Mouse (Mus musculus): ENCODE measurements around the gene Gnat3. TPM values are rescaled to one million over a fixed set of nuclear protein-coding genes. Genes with fewer than 3 reads are reported as not detected.

Gnat3 gene
- polyA plus RNA-seq, 1 experiment from 2014 or later: not detected

DNA sequence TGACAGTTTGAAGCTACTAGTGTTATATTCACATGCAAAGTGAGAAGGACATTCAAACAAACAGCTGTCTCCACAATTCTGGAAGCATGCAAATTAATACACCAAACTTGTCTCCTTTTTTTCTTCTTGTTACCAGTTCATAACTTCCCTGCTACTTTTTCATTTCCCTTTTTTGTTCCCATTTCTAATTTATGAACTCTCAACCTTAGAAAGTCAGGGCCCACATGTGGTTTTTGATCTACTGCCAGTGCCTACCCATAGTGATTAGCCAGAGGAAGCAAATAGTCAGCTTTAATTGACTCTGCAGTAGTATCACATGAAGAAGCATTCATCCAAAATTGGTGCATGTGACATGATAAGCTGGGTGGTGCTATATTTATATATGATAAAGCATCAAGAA lies 44.7 kb downstream of the Gnat3 start:
- ATAC-seq (ENCODE audit: insufficient number of reproducible peaks, insufficient read depth, low FRiP score, low read depth): no peak
- H3K4me1 ChIP-seq (ENCODE audit: control insufficient read depth in 2 of 2, insufficient read depth in 2 of 2, low read length in 2 of 2): no peaks in the 10 kb centered on the region
- no peak overlapping the region for H3K4me2 ChIP-seq (ENCODE audit: low read length)
- no peaks in the 10 kb centered on the region for H3K9me3 ChIP-seq (ENCODE audit: control insufficient read depth, low read length)
- H3K27ac ChIP-seq (replicated peaks in 1 of 2; ENCODE audit: control insufficient read depth in 1 of 2, insufficient read depth in 1 of 2, low read depth in 2 of 2, low read length in 2 of 2): no peak overlapping the region
- no peak overlapping the region for H3K4me3 ChIP-seq (ENCODE audit: control insufficient read depth in 1 of 2, insufficient read depth in 1 of 2, low read depth in 1 of 2, low read length in 2 of 2)
- no peak overlapping the region for H3K9ac ChIP-seq (ENCODE audit: low read length)
- no peaks in the 10 kb centered on the region for H3K27me3 ChIP-seq (ENCODE audit: control insufficient read depth, insufficient read depth, low read length)
- no peaks in the 10 kb centered on the region for H3K36me3 ChIP-seq (ENCODE audit: control insufficient read depth, insufficient read depth, low read length)

DNA sequence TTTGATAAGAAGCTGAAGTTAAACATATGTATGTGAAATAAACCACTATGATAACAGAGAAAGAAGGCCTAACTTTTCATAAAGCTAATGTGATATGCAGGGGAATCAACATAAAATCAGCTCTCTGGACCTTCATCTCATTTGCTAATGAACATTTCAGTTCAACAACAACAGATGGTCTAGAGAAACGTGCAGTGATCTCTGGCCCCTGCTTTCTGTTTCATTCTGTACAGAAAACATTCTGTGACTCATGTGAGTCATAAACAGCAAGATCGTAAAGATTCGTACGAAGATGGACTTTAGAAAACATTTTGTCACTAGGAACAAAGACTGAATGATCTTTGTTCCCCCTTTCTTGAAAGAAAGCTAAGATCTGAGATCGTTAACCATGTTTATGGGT lies 48.0 kb downstream of the Gnat3 start:
- no peaks in the 10 kb centered on the region for H3K27me3 ChIP-seq (ENCODE audit: control insufficient read depth, insufficient read depth, low read length)
- H3K9me3 ChIP-seq (ENCODE audit: control insufficient read depth, low read length): no peaks in the 10 kb centered on the region
- H3K4me3 ChIP-seq (ENCODE audit: control insufficient read depth in 1 of 2, insufficient read depth in 1 of 2, low read depth in 1 of 2, low read length in 2 of 2): no peak overlapping the region
- 86% methylated on average over 5 of the region's 5 CpGs for WGBS
- H3K4me1 ChIP-seq (ENCODE audit: control insufficient read depth in 2 of 2, insufficient read depth in 2 of 2, low read length in 2 of 2): no peaks in the 10 kb centered on the region
- H3K27ac ChIP-seq (replicated peaks in 1 of 2; ENCODE audit: control insufficient read depth in 1 of 2, insufficient read depth in 1 of 2, low read depth in 2 of 2, low read length in 2 of 2): no peak overlapping the region
- no peak overlapping the region for H3K9ac ChIP-seq (ENCODE audit: low read length)
- ATAC-seq (ENCODE audit: insufficient number of reproducible peaks, insufficient read depth, low FRiP score, low read depth): no peak
- no peaks in the 10 kb centered on the region for H3K36me3 ChIP-seq (ENCODE audit: control insufficient read depth, insufficient read depth, low read length)
- no peak overlapping the region for H3K4me2 ChIP-seq (ENCODE audit: low read length)

- no peak overlapping the region for H3K4me2 ChIP-seq (ENCODE audit: low read length)
- no peaks in the 10 kb centered on the region for H3K27me3 ChIP-seq (ENCODE audit: control insufficient read depth, insufficient read depth, low read length)
- H3K27ac ChIP-seq (replicated peaks in 1 of 2; ENCODE audit: control insufficient read depth in 1 of 2, insufficient read depth in 1 of 2, low read depth in 2 of 2, low read length in 2 of 2): no peak overlapping the region
- no peak overlapping the region for H3K4me3 ChIP-seq (ENCODE audit: control insufficient read depth in 1 of 2, insufficient read depth in 1 of 2, low read depth in 1 of 2, low read length in 2 of 2)
- H3K36me3 ChIP-seq (ENCODE audit: control insufficient read depth, insufficient read depth, low read length): no peaks in the 10 kb centered on the region
- ATAC-seq (ENCODE audit: insufficient number of reproducible peaks, insufficient read depth, low FRiP score, low read depth): no peak
- no peak overlapping the region for H3K9ac ChIP-seq (ENCODE audit: low read length)
- 58% methylated on average over 2 of the region's 2 CpGs for WGBS
- no peaks in the 10 kb centered on the region for H3K9me3 ChIP-seq (ENCODE audit: control insufficient read depth, low read length)
- no peaks in the 10 kb centered on the region for H3K4me1 ChIP-seq (ENCODE audit: control insufficient read depth in 2 of 2, insufficient read depth in 2 of 2, low read length in 2 of 2)
Measured at GRCm38 (mm10) chr5:18013196-18013595, 50.8 kb downstream of the Gnat3 start.

GRCm38 (mm10) chr5:18014209-18014829 lies 52.0 kb downstream of the Gnat3 start:
- H3K4me1 ChIP-seq (ENCODE audit: control insufficient read depth in 2 of 2, insufficient read depth in 2 of 2, low read length in 2 of 2): no peaks in the 10 kb centered on the region
- no peak overlapping the region for H3K4me2 ChIP-seq (ENCODE audit: low read length)
- H3K4me3 ChIP-seq (ENCODE audit: control insufficient read depth in 1 of 2, insufficient read depth in 1 of 2, low read depth in 1 of 2, low read length in 2 of 2): no peak overlapping the region
- H3K9ac ChIP-seq (ENCODE audit: low read length): no peak overlapping the region
- ATAC-seq (ENCODE audit: insufficient number of reproducible peaks, insufficient read depth, low FRiP score, low read depth): no peak
- no peaks in the 10 kb centered on the region for H3K9me3 ChIP-seq (ENCODE audit: control insufficient read depth, low read length)
- H3K27ac ChIP-seq (replicated peaks in 1 of 2; ENCODE audit: control insufficient read depth in 1 of 2, insufficient read depth in 1 of 2, low read depth in 2 of 2, low read length in 2 of 2): no peak overlapping the region
- H3K36me3 ChIP-seq (ENCODE audit: control insufficient read depth, insufficient read depth, low read length): no peaks in the 10 kb centered on the region
- H3K27me3 ChIP-seq (ENCODE audit: control insufficient read depth, insufficient read depth, low read length): no peaks in the 10 kb centered on the region
- WGBS: 82% methylated on average over 4 of the region's 4 CpGs

- H3K4me1 ChIP-seq (ENCODE audit: control insufficient read depth in 2 of 2, insufficient read depth in 2 of 2, low read length in 2 of 2): no peaks in the 10 kb centered on the region
- H3K9ac ChIP-seq (ENCODE audit: low read length): no peak overlapping the region
- no peak overlapping the region for H3K27ac ChIP-seq (replicated peaks in 1 of 2; ENCODE audit: control insufficient read depth in 1 of 2, insufficient read depth in 1 of 2, low read depth in 2 of 2, low read length in 2 of 2)
- no peak for ATAC-seq (ENCODE audit: insufficient number of reproducible peaks, insufficient read depth, low FRiP score, low read depth)
- no peaks in the 10 kb centered on the region for H3K27me3 ChIP-seq (ENCODE audit: control insufficient read depth, insufficient read depth, low read length)
- H3K36me3 ChIP-seq (ENCODE audit: control insufficient read depth, insufficient read depth, low read length): no peaks in the 10 kb centered on the region
- H3K4me3 ChIP-seq (ENCODE audit: control insufficient read depth in 1 of 2, insufficient read depth in 1 of 2, low read depth in 1 of 2, low read length in 2 of 2): no peak overlapping the region
- H3K9me3 ChIP-seq (ENCODE audit: control insufficient read depth, low read length): no peaks in the 10 kb centered on the region
- H3K4me2 ChIP-seq (ENCODE audit: low read length): no peak overlapping the region
Measured at GRCm38 (mm10) chr5:18023347-18023746, 61.0 kb downstream of the Gnat3 start.

GRCm38 (mm10) chr5:18027531-18027930 lies 65.2 kb downstream of the Gnat3 start:
- Histone ChIP-seq H3K4me2 (ENCODE audit: low read length) (no peak overlapping the region), H3K4me1 (ENCODE audit: control insufficient read depth in 2 of 2, insufficient read depth in 2 of 2, low read length in 2 of 2) (no peaks in the 10 kb centered on the region), H3K9ac (ENCODE audit: low read length) (no peak overlapping the region), H3K27me3 (ENCODE audit: control insufficient read depth, insufficient read depth, low read length) (no peaks in the 10 kb centered on the region), H3K4me3 (ENCODE audit: control insufficient read depth in 1 of 2, insufficient read depth in 1 of 2, low read depth in 1 of 2, low read length in 2 of 2) (no peak overlapping the region), H3K9me3 (ENCODE audit: control insufficient read depth, low read length) (no peaks in the 10 kb centered on the region), H3K36me3 (ENCODE audit: control insufficient read depth, insufficient read depth, low read length) (no peaks in the 10 kb centered on the region), H3K27ac (replicated peaks in 1 of 2; ENCODE audit: control insufficient read depth in 1 of 2, insufficient read depth in 1 of 2, low read depth in 2 of 2, low read length in 2 of 2) (no peak overlapping the region)
- ATAC-seq (ENCODE audit: insufficient number of reproducible peaks, insufficient read depth, low FRiP score, low read depth): no peak
- 85% methylated on average over 3 of the region's 3 CpGs for WGBS

- ATAC-seq (ENCODE audit: insufficient number of reproducible peaks, insufficient read depth, low FRiP score, low read depth): no peak
- Histone ChIP-seq H3K4me1 (ENCODE audit: control insufficient read depth in 2 of 2, insufficient read depth in 2 of 2, low read length in 2 of 2) (no peaks in the 10 kb centered on the region; a peak in 1 of 4 replicates), H3K27ac (replicated peaks in 1 of 2; ENCODE audit: control insufficient read depth in 1 of 2, insufficient read depth in 1 of 2, low read depth in 2 of 2, low read length in 2 of 2) (no peak overlapping the region; a peak in 1 of 4 replicates), H3K27me3 (ENCODE audit: control insufficient read depth, insufficient read depth, low read length) (no peaks in the 10 kb centered on the region), H3K4me2 (ENCODE audit: low read length) (no peak overlapping the region), H3K4me3 (ENCODE audit: control insufficient read depth in 1 of 2, insufficient read depth in 1 of 2, low read depth in 1 of 2, low read length in 2 of 2) (no peak overlapping the region), H3K9ac (ENCODE audit: low read length) (no peak overlapping the region), H3K9me3 (ENCODE audit: control insufficient read depth, low read length) (0 out of 2 replicates have a peak, but pooled peaks cover 3% of the 10 kb centered on the region), H3K36me3 (ENCODE audit: control insufficient read depth, insufficient read depth, low read length) (no peaks in the 10 kb centered on the region)
- 48% methylated on average over 14 of the region's 14 CpGs for WGBS
Measured at GRCm38 (mm10) chr5:18035848-18036638, 73.7 kb downstream of the Gnat3 start.

All from heart, embryonic 14.5 days (tissue).